In the genomic region with DNA sequence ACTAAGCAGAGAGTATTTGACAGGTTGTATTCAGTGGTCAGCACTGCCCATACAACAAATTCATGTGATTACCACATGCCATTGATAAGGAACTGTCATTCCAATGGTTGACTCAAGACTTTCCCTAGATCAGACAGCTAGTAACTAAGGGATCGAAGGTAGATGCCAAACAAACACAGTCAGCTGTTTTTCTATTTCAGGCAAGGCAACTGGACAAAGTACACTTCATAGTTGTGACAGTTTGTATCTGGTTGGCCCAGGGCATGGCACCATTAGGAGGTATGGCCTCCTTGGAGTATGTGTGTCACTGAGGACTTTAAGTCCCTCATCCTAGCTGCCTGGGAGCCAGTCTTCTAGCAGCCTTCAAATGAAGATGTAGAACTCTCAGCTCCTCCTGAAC, we compare ENCODE assay signal across 18 mouse cellular contexts.
"Had no signal": no experiment of that assay in that cellular context is flagged by ENCODE, and none has a peak within 500 bp of the region (broad histone marks: within the 10 kb centered on the region; RNA-seq: fewer than 3 reads in every experiment).

No protein-coding gene starts in this region.

- H3K9ac ChIP-seq: lung, embryonic 14.5 days; midbrain, embryonic 12.5 days; neural tube, embryonic 13.5 days; neural tube, embryonic 15.5 days had no signal

- H3K27me3 ChIP-seq: midbrain, embryonic 12.5 days; neural tube, embryonic 13.5 days; neural tube, embryonic 15.5 days had no signal

- H3K36me3 ChIP-seq: midbrain, embryonic 10.5 days; midbrain, embryonic 12.5 days; neural tube, embryonic 13.5 days; neural tube, embryonic 15.5 days had no signal

- H3K9me3 ChIP-seq: midbrain, embryonic 10.5 days; midbrain, embryonic 12.5 days; neural tube, embryonic 13.5 days; neural tube, embryonic 15.5 days had no signal

- H3K4me1 ChIP-seq: midbrain, embryonic 12.5 days; neural tube, embryonic 13.5 days; neural tube, embryonic 15.5 days had no signal

- H3K27ac ChIP-seq: midbrain, embryonic 10.5 days; midbrain, embryonic 12.5 days; neural tube, embryonic 13.5 days; neural tube, embryonic 15.5 days had no signal

- ATAC-seq: midbrain, embryonic 16.5 days had no signal

- DNase-seq: lung, adult 18-20 months; lung, embryonic 14.5 days; lung, postnatal 10 days; lung, postnatal 4 days; midbrain, embryonic 14.5 days; retina, postnatal 1 day; right cerebral cortex, adult 18-20 months; right cerebral cortex, postnatal 25 days; right cerebral cortex, postnatal 4 days; spleen, adult 18-20 months; thymus, postnatal 14 days; thymus, postnatal 36 days had no signal

- H3K4me2 ChIP-seq: lung, embryonic 14.5 days; midbrain, embryonic 12.5 days; neural tube, embryonic 13.5 days; neural tube, embryonic 15.5 days had no signal

- H3K4me3 ChIP-seq: midbrain, embryonic 10.5 days; midbrain, embryonic 12.5 days; myocyte; neural tube, embryonic 13.5 days; neural tube, embryonic 15.5 days had no signal
